Mouse (Mus musculus): ENCODE data around the gene Pirt.

DNA sequence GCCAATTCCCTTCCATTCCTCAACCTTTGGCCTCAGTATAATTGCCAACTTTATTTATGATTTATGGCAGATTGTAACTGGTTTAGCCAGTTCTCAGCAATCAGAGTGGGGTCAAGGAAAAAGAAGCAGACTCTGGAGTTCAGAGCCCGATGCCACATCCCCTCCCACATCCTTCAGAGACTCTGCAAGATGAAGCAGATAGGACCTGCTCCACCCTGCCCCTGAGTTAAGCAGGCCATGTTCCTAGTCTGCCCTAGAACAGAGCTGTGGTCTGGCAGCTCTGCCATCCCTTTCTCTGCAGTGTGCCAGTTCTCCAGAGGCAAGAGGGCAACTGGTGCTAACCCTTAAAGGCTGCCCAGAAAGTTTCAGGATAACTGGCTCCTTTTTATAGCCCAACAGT, 49.0 kb downstream of the Pirt start:
- TF ChIP-seq CTCF (IDR thresholded peaks at IDR 0.05; ENCODE audit: insufficient read depth, low read length) (no peak), POLR2A (IDR thresholded peaks at IDR 0.05; ENCODE audit: borderline replicate concordance, extremely low read depth, low read depth, low read length) (no peak)
